Mouse (Mus musculus): Measurements from ENCODE around the gene Rnf43.

Gene Rnf43

DNA sequence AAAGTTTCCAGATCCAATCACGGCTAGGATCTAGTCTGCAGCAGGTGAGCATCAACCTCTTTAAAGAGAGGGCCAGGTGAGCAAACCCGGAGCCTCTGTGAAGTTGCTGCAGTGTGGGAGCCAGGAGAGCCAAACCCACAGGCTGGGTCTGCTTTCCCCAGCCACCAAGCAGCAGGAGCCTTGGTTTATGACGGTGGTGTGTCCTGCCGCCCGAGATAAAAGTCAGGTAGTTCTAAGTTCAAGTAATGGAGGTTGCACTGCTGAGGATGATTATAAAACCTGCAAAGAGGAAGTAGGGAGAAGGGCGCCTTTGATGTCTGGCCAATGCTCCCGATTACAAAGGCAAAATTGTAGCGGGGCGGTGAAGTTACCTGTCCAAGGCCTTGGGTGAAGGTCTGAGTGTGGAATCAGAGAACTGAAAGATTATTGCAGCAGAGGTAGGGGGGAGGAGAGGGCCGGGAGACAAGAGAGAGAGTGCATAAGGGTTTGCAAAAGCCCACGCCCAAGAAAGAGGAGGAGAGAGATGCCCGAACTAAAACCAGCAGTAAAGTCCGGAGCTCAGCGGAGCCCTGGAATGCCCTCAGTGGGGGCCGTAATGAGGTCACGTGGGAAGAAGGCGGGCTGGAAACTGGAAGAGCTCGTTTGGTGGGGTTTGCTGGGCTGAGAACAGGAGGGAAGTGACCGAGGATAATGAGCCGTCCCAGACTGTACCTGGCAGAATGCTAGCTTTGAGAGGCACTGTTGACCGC, 47.2 kb downstream of the Rnf43 start:
- in situ Hi-C loops (cut with MboI, MseI): no loop called here

- in situ Hi-C loops (cut with MboI, MseI): no loop called here
Observed at GRCm38 (mm10) chr11:87710262-87710615, 47.7 kb downstream of the Rnf43 start.

GRCm38 (mm10) chr11:87712188-87712587, 49.7 kb downstream of the Rnf43 start:
- in situ Hi-C loops (cut with MboI, MseI): no loop called here

- in situ Hi-C loops (cut with MboI, MseI): no loop called here
Observed at GRCm38 (mm10) chr11:87715999-87716398, 53.5 kb downstream of the Rnf43 start.

- in situ Hi-C loops (cut with MboI, MseI): no loop called here
Observed at GRCm38 (mm10) chr11:87719526-87719925, 57.0 kb downstream of the Rnf43 start.

DNA sequence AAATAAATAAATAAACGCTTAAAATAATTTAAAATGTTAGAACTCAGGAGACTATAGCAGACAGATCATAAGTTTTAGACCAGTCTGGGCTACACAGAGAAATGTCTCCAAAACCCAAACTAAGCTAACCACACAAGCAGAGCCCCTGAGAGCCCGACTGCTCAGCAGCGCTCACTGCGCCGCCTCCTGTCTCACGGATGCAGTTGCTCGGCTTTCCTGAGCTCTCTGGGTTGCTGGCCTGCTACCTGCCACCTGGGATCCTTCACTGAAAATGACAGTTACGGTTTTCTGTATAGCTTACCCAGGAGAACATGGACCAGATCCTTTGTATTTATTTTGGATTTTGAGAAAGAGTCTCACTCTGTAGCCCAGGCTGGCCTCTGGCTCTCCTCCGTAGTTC, 57.8 kb downstream of the Rnf43 start:
- in situ Hi-C loops (cut with MboI, MseI): no loop called here

GRCm38 (mm10) chr11:87720839-87721238, 58.3 kb downstream of the Rnf43 start:
- in situ Hi-C loops (cut with MboI, MseI): no loop called here

GRCm38 (mm10) chr11:87722168-87722567, 59.6 kb downstream of the Rnf43 start:
- in situ Hi-C loops (cut with MboI, MseI): no loop called here

DNA sequence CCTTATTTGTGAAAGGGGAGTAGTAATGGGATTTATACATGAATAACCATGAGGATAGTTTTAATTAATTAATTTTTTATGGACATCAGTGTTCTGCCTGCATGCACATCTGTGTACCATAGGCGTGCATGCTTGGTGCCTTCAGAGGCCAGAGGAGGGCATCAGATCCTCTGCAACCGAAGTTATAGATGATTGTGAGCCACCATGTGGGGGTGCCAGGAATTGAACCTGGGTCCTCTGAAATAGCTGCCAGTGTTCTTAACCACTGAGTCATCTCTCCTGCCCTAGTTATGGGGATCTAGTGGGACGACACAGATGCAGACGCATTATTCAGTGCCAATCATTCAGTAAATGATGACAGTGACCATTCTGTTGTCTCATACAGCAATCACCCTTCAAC, 60.4 kb downstream of the Rnf43 start:
- in situ Hi-C loops (cut with MboI, MseI): no loop called here

DNA sequence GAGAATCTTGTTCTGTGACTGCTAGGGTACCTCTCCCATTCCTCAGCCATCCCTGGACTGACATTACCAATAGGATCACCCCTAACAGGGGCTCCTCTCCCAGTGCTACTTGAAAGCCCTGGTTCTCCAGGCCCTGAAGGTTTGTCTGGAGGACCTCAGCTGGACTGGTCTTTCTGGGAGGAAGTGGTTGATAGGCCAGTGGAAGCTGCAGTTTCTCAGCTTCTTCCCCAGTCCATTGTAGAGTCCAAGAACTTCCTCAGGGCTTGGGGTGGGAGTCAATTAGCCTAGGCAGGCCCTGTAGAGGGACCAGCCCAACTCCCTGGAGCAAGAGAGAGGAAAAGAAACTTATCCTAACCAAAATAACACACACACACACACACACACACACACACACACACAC, 63.0 kb downstream of the Rnf43 start:
- in situ Hi-C loops (cut with MboI, MseI): loop anchor here (5.0 kb wide), 2 partner anchors 37 to 63 kb away; partner anchors contain the start of genes Rnf43 and Tspoap1

- in situ Hi-C loops (cut with MboI, MseI): loop anchor here (5.0 kb wide), 2 partner anchors 36 to 64 kb away; partner anchors contain the start of genes Rnf43 and Tspoap1
Observed at GRCm38 (mm10) chr11:87725964-87726562, 63.5 kb downstream of the Rnf43 start.

- in situ Hi-C loops (cut with MboI, MseI): loop anchor here (5.0 kb wide), 2 partner anchors 35 to 65 kb away; partner anchors contain the start of genes Rnf43 and Tspoap1
Observed at GRCm38 (mm10) chr11:87727021-87727420, 64.5 kb downstream of the Rnf43 start.

DNA sequence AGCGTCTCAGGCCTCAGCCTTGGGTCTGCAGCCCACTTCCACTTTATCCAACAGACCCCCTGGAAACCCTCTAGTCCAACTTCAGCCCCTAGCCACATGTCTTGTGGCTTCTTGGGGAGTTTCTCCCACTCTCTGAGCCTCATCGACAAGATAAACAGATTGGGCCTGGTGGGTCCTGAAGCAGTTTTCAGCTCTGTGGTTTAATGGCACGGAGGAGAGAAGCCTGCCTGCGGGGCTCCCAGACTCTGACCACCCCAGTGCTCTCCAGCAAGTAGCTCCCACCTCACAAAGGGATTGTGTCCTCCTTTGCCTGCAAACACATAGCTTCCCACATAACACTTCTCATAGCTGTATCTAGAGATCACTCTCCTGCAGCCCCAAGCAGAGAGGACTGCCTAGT, 64.9 kb downstream of the Rnf43 start:
- in situ Hi-C loops (cut with MboI, MseI): loop anchor here (5.0 kb wide), 2 partner anchors 35 to 65 kb away; partner anchors contain the start of genes Rnf43 and Tspoap1

GRCm38 (mm10) chr11:87728850-87729592, 66.5 kb downstream of the Rnf43 start:
- in situ Hi-C loops (cut with MboI, MseI): loop anchor here (5.0 kb wide), 2 partner anchors 33 to 67 kb away; partner anchors contain the start of genes Rnf43 and Tspoap1

- in situ Hi-C loops (cut with MboI, MseI): loop anchor here (5.0 kb wide), 2 partner anchors 33 to 67 kb away; partner anchors contain the start of genes Rnf43 and Tspoap1
Observed at GRCm38 (mm10) chr11:87729593-87730185, 67.2 kb downstream of the Rnf43 start.

- in situ Hi-C loops (cut with MboI, MseI): no loop called here
Observed at GRCm38 (mm10) chr11:87730652-87731310, 68.3 kb downstream of the Rnf43 start.

GRCm38 (mm10) chr11:87734346-87734745, 71.8 kb downstream of the Rnf43 start:
- in situ Hi-C loops (cut with MboI, MseI): no loop called here

DNA sequence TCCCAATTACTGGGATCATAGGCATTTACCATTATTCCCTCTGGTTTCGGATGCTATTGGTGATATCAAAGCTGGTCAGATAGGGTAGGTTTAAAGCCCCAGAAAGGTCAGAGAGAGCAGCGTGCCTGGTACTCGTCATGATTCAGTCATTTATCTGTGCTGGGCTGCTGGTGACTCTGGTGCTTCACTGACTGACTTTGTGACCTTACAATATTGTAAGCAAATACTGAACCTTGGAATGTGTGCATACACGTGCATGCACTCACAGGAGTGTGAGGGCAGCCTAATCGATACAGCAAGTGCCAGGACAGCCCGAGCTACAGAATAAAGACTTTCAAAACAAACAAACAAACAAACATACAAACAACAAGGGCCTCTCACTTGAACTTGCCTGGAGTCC, 73.2 kb downstream of the Rnf43 start:
- in situ Hi-C loops (cut with MboI, MseI): no loop called here

- in situ Hi-C loops (cut with MboI, MseI): no loop called here
Observed at GRCm38 (mm10) chr11:87736647-87737134, 74.2 kb downstream of the Rnf43 start.

DNA sequence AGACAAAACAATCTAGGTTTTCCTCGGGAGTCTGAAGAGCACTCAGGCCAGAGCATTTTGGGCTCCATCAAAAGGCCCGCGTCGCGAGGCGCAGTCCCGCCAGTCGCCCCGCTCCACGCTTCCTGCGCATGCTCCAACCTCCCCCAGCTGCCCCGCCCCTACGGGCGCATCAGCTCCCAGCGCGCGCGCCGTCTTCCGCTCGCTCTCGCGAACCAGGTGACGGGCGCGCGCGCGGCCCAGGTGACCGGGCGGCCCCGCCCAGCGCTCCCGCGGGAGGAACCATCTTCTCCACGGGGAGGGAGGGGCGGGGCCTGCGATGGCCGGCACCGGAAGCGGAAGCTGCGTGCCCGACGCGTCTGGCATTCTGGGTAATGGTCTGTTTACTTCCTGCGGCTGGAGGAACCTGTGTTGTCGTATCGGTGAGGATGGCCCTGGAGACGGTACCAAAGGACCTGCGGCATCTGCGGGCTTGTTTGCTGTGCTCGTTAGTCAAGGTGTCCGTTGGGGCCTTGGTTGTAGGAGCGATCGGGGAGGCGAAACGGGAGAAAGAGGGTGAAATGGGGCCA, 74.7 kb downstream of the Rnf43 start, which contains the start of gene Supt4a:
TSS of gene Supt4a (plus strand) at position 378 of the 566 bp plus-strand sequence.
- in situ Hi-C loops (cut with MboI, MseI): no loop called here

GRCm38 (mm10) chr11:87743691-87744090, 81.2 kb downstream of the Rnf43 start:
- in situ Hi-C loops (cut with MboI, MseI): no loop called here
